Mouse (Mus musculus): Measurements from ENCODE around the gene Notch3. TPM values are rescaled to one million over a fixed set of nuclear protein-coding genes. Genes with fewer than 3 reads are reported as not detected.

Gene Notch3
- polyA plus RNA-seq, 1 experiment: 8.3 TPM

DNA sequence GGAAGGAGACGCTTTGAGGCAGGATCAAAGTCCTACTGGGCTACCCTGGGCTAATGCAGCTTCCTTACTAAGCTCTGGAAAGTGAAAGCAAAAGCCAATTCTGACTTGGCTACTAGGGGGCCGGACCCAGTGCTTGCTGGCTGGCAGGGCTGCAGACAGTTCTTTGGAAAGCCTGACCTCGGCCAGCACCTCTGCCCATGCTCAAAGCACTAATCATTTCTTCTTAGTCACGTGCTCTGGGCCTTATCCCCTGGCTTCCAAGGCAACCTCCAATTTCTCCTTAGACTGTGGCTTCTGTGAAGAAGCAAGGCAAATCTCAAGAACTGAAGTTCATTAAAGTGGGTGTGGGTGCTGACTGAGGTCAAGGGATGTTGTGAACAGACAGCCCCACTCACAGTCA is 92.0 kb downstream of the Notch3 start:
- H3K27ac ChIP-seq (ENCODE audit: insufficient read depth, low read depth, low read length): no peak overlapping the region
- no peaks in the 10 kb centered on the region for H3K4me1 ChIP-seq (ENCODE audit: control insufficient read depth, insufficient read depth, insufficient read length, low read length)
- 39% methylated on average over 4 of the region's 4 CpGs for WGBS
- H3K4me3 ChIP-seq (ENCODE audit: low read depth, low read length): no peak overlapping the region
- TF ChIP-seq CTCF (IDR thresholded peaks at IDR 0.05; ENCODE audit: extremely low read depth, insufficient read length, insufficient replicate concordance, low read depth, low read length) (no peak), POLR2A (IDR thresholded peaks at IDR 0.05; ENCODE audit: low read depth, low read length) (no peak)
- H3K36me3 ChIP-seq (ENCODE audit: control insufficient read depth, insufficient read depth, low read length): no peaks in the 10 kb centered on the region
- no peaks in the 10 kb centered on the region for H3K27me3 ChIP-seq (ENCODE audit: control insufficient read depth, insufficient read depth, low read length)

DNA sequence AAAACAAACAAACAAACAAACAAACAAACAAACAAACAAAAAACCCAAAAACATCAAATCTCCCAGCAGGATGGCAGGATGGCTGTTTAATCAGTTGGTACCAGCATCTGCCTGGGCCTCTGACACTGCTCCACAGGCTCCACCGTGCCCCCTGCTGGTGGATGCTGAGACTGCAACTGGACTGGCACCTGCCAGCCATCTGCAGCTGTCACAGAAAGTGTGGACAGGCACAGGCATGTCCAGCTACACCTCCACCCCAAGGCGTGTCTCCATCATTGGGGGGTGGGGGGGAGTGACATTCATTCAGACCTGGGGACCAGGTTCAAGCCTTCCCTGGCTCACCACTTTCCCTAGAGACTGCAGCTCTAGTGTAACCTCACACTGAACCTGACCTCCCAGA is 93.3 kb downstream of the Notch3 start:
- 2% methylated on average over 2 of the region's 2 CpGs for WGBS
- no peak overlapping the region for H3K27ac ChIP-seq (ENCODE audit: insufficient read depth, low read depth, low read length)
- H3K27me3 ChIP-seq (ENCODE audit: control insufficient read depth, insufficient read depth, low read length): no peaks in the 10 kb centered on the region
- no peaks in the 10 kb centered on the region for H3K4me1 ChIP-seq (ENCODE audit: control insufficient read depth, insufficient read depth, insufficient read length, low read length)
- no peaks in the 10 kb centered on the region for H3K36me3 ChIP-seq (ENCODE audit: control insufficient read depth, insufficient read depth, low read length)
- TF ChIP-seq CTCF (IDR thresholded peaks at IDR 0.05; ENCODE audit: extremely low read depth, insufficient read length, insufficient replicate concordance, low read depth, low read length) (peak; percentile 92), POLR2A (IDR thresholded peaks at IDR 0.05; ENCODE audit: low read depth, low read length) (no peak)
- H3K4me3 ChIP-seq (ENCODE audit: low read depth, low read length): no peak overlapping the region

Other genes starting within 250 kb of the Notch3 start
- gene Rrp1b, start 130.8 kb downstream of the Notch3 start, polyA plus RNA-seq (2012; rRNA removed): 2.7 and 2.8 TPM in 2 replicates
- 0.14 and 0.15 TPM in 2 replicates for gene Hsf2bp, start 130.5 kb downstream of the Notch3 start, polyA plus RNA-seq (2012; rRNA removed)
- 0.51 and 0.55 TPM in 2 replicates for gene Ephx3, start 22.7 kb upstream of the Notch3 start, polyA plus RNA-seq (2012; rRNA removed)
- 36.7 and 64.7 TPM in 2 replicates for gene Brd4, start 117.9 kb upstream of the Notch3 start, polyA plus RNA-seq (2012; rRNA removed)
- 23.5 and 28.6 TPM in 2 replicates for gene Akap8, start 154.4 kb upstream of the Notch3 start, polyA plus RNA-seq (2012; rRNA removed)
- 42.3 and 83.7 TPM in 2 replicates for gene Akap8l, start 183.8 kb upstream of the Notch3 start, polyA plus RNA-seq (2012; rRNA removed)
- 15.5 and 26.1 TPM in 2 replicates for gene Wiz, start 222.6 kb upstream of the Notch3 start, polyA plus RNA-seq (2012; rRNA removed)
- gene Rasal3, start 236.7 kb upstream of the Notch3 start, polyA plus RNA-seq (2012; rRNA removed): 10.3 and 16.0 TPM in 2 replicates

Measured in small intestine, adult 2 months (tissue).